Mouse (Mus musculus): ENCODE results near the gene Bcar1. TPM values are rescaled to one million over a fixed set of nuclear protein-coding genes. Genes with fewer than 3 reads are reported as not detected.

Bcar1 gene
- 0.43 and 0.63 TPM in 2 replicates for polyA plus RNA-seq (2012)

GRCm38 (mm10) chr8:111743792-111744696 is at the start of gene Bcar1:
TSS of gene Bcar1 (minus strand) at chr8:111743809.
- no peak for TF ChIP-seq GATA1 (IDR thresholded peaks at IDR 0.05; ENCODE audit: low read length)

GRCm38 (mm10) chr8:111789639-111790038 is 46.0 kb upstream of the Bcar1 start:
- TF ChIP-seq GATA1 (IDR thresholded peaks at IDR 0.05; ENCODE audit: low read length), result no peak

DNA sequence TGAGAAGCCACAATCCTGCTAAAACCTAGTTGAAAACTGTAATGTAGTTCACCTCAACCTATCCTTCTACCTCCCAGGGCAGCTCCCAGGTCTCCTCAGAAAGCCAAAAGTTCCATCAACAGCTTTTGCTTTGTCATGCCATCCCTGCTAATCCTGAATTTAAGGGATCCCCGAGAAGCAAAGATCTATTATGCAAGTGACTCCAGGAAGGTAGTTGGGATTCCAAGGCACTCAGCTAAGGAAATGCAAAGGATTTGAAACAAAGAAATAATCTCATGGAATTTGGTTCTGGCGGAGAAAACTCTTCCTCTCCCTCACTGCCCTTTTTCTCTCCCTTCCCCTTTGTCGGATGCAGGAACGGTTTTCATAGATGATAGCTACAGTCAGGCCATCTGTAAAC is 45.6 kb upstream of the Bcar1 start:
- no peak for TF ChIP-seq GATA1 (IDR thresholded peaks at IDR 0.05; ENCODE audit: low read length)

GRCm38 (mm10) chr8:111788497-111788896 is 44.9 kb upstream of the Bcar1 start:
- no peak for TF ChIP-seq GATA1 (IDR thresholded peaks at IDR 0.05; ENCODE audit: low read length)

- no peak for TF ChIP-seq GATA1 (IDR thresholded peaks at IDR 0.05; ENCODE audit: low read length)
Measured at GRCm38 (mm10) chr8:111788085-111788484, 44.5 kb upstream of the Bcar1 start.

DNA sequence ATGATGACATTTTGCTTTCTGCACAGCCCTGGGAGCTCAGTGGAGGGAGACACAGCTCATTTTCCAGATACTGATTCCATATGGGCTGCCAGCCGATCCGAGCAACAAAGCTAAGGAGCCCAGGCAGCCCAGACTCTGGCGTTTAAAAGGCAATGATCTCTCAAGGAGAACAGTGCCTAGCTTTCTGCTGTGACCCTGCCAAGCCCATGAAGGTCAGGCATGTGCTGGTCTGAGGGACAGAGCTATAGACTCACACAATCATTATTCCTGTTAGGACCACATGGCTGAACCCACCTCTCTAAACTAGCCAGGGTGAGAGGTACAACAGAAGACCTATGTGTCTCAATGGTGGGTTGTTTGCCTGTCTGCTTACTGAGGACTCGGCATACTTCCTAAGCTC is 44.1 kb upstream of the Bcar1 start:
- no peak for TF ChIP-seq GATA1 (IDR thresholded peaks at IDR 0.05; ENCODE audit: low read length)

- no peak for TF ChIP-seq GATA1 (IDR thresholded peaks at IDR 0.05; ENCODE audit: low read length)
Measured at GRCm38 (mm10) chr8:111786701-111787588, 43.3 kb upstream of the Bcar1 start.

DNA sequence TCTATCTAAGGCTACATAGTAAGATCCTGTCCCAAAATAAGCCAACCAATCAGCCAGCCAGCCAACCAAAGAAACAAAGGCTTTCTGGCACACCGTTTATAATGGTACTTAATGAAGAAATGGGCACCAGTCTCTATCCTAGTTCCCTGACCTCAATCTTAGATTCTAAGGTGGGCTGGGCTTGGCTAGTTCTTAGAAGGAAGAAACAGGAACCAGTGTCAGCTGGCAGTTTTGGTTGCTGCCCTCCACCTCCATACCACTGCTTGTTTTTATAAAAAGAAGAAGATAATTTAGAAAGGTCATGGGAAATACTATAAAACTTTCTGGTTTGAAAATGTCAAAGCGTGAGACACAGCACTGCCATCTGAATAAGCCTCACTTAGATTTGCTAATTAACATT is 42.5 kb upstream of the Bcar1 start:
- no peak for TF ChIP-seq GATA1 (IDR thresholded peaks at IDR 0.05; ENCODE audit: low read length)

GRCm38 (mm10) chr8:111782671-111783394 is 39.2 kb upstream of the Bcar1 start:
- TF ChIP-seq GATA1 (IDR thresholded peaks at IDR 0.05; ENCODE audit: low read length), result no peak

DNA sequence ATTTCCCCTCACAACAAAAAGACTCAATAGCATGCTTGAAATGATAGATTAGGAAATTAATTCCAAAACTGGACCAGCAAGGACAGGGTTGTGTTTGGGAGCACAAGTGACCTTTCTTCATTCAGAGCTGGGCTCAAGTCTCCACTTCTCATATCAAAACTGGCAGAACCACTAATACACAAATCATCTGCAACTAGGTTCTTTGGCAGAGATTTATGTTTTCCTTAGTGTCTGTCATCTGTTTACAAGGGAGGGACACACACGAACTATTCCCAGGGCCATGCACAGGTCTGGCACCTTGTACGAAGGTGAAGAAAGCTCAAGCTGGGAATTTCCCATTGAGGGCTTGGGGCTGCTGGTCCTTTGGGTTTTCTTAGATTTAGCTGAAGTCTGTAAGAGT is 38.6 kb upstream of the Bcar1 start:
- TF ChIP-seq GATA1 (IDR thresholded peaks at IDR 0.05; ENCODE audit: low read length), result no peak

GRCm38 (mm10) chr8:111780697-111781424 is 37.3 kb upstream of the Bcar1 start:
- no peak for TF ChIP-seq GATA1 (IDR thresholded peaks at IDR 0.05; ENCODE audit: low read length)

GRCm38 (mm10) chr8:111779690-111780089 is 36.1 kb upstream of the Bcar1 start:
- TF ChIP-seq GATA1 (IDR thresholded peaks at IDR 0.05; ENCODE audit: low read length), result no peak

DNA sequence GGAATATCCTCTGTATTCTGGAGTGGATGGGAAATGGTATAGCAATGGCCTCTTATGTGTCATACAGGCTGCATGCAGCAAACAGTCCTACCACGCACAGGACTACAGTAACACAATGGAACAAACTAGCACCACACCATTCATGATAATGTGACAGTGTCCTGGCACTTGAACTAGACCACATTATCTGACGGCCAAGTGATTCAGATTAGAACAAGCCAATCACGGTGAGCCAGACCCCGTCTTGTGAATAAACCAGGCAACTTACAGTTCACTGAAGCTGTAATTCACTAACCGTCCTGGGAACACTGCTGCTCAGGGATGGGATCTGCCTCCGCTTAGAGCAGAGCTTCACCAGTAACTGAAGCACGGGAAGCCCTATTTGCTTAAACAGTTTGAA is 35.2 kb upstream of the Bcar1 start:
- no peak for TF ChIP-seq GATA1 (IDR thresholded peaks at IDR 0.05; ENCODE audit: low read length)

DNA sequence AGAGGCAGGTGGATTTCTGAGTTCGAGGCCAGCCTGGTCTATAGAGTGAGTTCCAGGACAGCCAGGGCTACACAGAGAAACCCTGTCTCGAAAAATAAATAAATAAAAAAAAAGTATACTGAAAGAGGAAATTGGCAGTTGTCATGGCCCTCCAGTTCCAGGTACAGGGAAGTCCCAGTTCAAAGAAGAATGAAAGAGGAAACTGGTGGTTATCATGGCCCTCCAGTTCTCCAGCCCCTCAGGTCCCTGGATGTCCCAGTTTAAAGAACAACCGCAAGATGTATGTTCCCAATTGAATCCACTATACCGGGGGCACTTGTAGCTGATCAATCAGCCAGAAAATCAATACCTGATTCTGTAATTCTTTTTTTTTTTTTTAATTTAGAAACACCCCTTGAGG is 32.9 kb upstream of the Bcar1 start:
- TF ChIP-seq GATA1 (IDR thresholded peaks at IDR 0.05; ENCODE audit: low read length), result no peak

DNA sequence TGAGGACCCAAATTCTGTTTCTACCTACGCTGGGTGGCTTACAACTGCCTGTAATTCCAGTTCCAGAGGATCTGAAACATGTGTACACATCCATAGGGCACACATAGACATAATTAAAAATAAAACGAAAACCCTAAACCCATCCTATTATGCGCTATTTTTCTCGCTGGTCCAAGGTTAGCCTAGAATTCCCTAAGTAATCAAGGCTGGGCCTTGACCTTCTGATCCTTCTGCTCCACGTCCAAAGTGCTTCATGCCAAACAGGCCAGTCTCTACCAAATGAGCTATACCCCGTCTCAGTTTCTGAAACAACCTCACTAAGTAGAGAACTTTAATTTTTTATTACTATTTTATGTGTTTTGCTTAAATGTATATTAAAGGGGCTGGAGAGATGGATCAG is 32.2 kb upstream of the Bcar1 start:
- no peak for TF ChIP-seq GATA1 (IDR thresholded peaks at IDR 0.05; ENCODE audit: low read length)
